Mouse (Mus musculus): Measurements from ENCODE around the gene Lor.
A peak's percentile ranks its signal among the peaks of the same experiment; 100 is the strongest.

The Lor gene

GRCm38 (mm10) chr3:92083042-92083441 is at the start of gene Lor:
TSS of gene Lor (minus strand) at chr3:92083142.
- no peak for DNase-seq

- DNase-seq: no peak
These were observed 40.9 kb upstream of the Lor start, which contains the start of gene Prr9 for GRCm38 (mm10) chr3:92123847-92124246. TSS of gene Prr9 (minus strand) at chr3:92123947.

- DNase-seq: no peak
These were observed 38.0 kb upstream of the Lor start for GRCm38 (mm10) chr3:92120902-92121301.

- peak; percentile 35 for DNase-seq
These were observed 35.0 kb upstream of the Lor start for GRCm38 (mm10) chr3:92117930-92118329.

GRCm38 (mm10) chr3:92111526-92111925 is 28.6 kb upstream of the Lor start:
- DNase-seq: no peak

DNA sequence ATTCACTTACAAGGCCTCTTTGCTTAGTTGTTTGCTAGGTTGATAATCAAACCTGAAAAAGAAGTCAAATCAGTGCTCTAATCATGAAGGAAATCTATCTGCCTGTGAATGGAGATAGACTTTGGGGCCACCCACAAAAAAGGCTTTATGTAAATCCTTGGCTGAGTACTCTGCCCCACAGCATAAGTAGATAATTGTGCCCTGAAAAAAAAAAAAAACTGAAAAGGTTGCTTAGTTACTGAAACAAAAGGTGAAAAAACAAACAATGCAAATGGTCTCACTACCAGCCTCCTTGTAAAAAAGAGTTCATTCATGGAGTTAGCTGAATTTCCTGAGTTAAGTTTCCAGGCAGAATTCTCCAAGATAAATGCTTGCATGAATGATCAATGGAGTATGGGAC is 27.8 kb upstream of the Lor start:
- DNase-seq: peak; percentile 56

DNA sequence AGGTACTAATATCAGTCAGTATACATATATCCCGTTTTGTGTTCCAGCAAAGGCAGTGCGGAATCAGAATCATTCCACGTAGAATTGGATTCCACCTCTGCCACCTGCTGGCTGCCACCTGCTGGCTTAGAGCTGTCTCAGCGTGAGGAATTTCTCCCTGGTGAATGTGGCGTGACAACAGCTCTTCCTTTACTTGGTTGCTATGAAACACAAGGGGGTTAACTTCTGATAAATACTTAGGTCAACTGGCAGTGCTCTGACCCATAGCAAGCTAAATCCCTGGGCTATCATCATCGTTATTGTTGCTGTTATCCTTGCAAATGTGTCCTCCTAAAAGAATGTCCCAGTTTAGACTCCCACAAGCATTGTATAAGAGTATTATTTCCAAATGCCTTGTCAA is 23.6 kb upstream of the Lor start:
- DNase-seq: peak; percentile 44

- peak; percentile 64 for DNase-seq
These were observed 1.5 kb downstream of the Lor start for GRCm38 (mm10) chr3:92081285-92081931.

- DNase-seq: peak; percentile 75
These were observed 2.3 kb downstream of the Lor start for GRCm38 (mm10) chr3:92080462-92081284.

GRCm38 (mm10) chr3:92050382-92051054 is 32.4 kb downstream of the Lor start:
- peak; percentile 57 for DNase-seq

DNA sequence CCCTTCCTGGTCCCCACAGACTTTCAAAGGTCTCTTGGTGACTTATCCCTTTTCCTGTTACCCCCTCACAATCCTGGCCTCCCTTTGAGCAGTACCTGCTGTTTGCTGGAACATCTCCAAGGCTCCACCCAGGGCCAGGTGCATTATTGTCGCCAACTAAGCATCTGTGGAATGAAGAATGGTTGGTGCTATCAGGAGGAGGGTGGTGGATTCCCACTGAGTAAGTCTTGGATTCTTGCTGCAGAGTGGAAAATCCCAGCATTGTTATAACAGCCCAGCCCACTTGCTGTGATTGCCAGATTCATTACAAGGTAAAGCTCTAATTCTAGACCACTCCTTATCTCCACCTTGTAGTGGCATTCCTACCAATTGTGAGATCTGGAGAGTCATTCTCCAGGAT is 49.0 kb downstream of the Lor start:
- no peak for DNase-seq

GRCm38 (mm10) chr3:92033203-92033602 is 49.7 kb downstream of the Lor start:
- DNase-seq: no peak

Data from retina, postnatal 1 day (tissue).